ENCODE assay signal across 22 mouse cellular contexts in the genomic region with DNA sequence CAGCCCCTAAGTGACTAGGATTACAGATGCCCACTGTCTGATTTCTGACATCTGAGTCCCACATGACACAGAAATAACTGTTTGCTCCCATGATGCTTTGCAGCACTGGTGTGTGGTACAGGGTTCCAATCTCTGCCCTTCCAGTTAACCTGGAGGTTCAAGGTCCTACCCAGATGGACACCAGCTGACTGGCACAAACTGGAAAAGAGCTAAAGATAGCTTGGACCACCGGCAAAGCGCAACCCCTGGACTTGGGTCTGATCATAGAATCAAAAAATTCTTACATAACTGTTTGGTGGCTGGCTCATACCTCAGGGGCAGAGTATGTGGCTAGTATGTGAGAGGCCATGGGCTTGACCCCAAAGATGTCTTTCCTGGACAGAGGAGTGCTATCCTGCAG.
"Had no signal": no experiment of that assay in that cellular context is flagged by ENCODE, and none has a peak within 500 bp of the region (broad histone marks: within the 10 kb centered on the region; RNA-seq: fewer than 3 reads in every experiment).

No protein-coding gene starts in this region.

- H3K4me3 ChIP-seq: heart, adult 2 months; heart, embryonic 13.5 days; heart, embryonic 15.5 days; hindbrain, embryonic 13.5 days; hindbrain, embryonic 15.5 days; limb, embryonic 13.5 days; limb, embryonic 15.5 days; liver, embryonic 12.5 days had no signal

- H3K9me3 ChIP-seq: heart, embryonic 13.5 days; heart, embryonic 15.5 days; hindbrain, embryonic 13.5 days; hindbrain, embryonic 15.5 days; limb, embryonic 15.5 days; liver, embryonic 12.5 days had no signal

- H3K27ac ChIP-seq: heart, adult 2 months; heart, embryonic 13.5 days; heart, embryonic 15.5 days; hindbrain, embryonic 13.5 days; hindbrain, embryonic 15.5 days; hindbrain, postnatal 0 days; limb, embryonic 13.5 days; limb, embryonic 15.5 days; liver, embryonic 12.5 days; liver, embryonic 14.5 days had no signal

- DNase-seq: forebrain, postnatal 0 days; gastrocnemius, postnatal 14 days; gastrocnemius, postnatal 36 days; heart, adult 11 months; heart, adult 2 months; heart, postnatal 14 days; heart, postnatal 36 days; kidney, postnatal 10 days; layer of hippocampus, adult 9-11 months; layer of hippocampus, postnatal 36 days; left cerebral cortex, postnatal 4 days had no signal

- H3K9ac ChIP-seq: forebrain, postnatal 0 days; heart, embryonic 13.5 days; heart, embryonic 15.5 days; hindbrain, embryonic 13.5 days; hindbrain, embryonic 15.5 days; limb, embryonic 13.5 days; limb, embryonic 15.5 days; liver, embryonic 12.5 days; liver, embryonic 14.5 days had no signal

- H3K36me3 ChIP-seq: heart, embryonic 13.5 days; heart, embryonic 15.5 days; hindbrain, embryonic 13.5 days; hindbrain, embryonic 15.5 days; limb, embryonic 13.5 days; limb, embryonic 15.5 days; liver, embryonic 12.5 days had no signal

- H3K4me1 ChIP-seq: heart, embryonic 13.5 days; heart, embryonic 15.5 days; hindbrain, embryonic 13.5 days; hindbrain, embryonic 15.5 days; limb, embryonic 13.5 days; limb, embryonic 15.5 days had no signal

- H3K4me2 ChIP-seq: heart, embryonic 11.5 days; heart, embryonic 13.5 days; heart, embryonic 15.5 days; hindbrain, embryonic 13.5 days; hindbrain, embryonic 15.5 days; limb, embryonic 13.5 days; limb, embryonic 15.5 days; liver, embryonic 12.5 days had no signal

- H3K27me3 ChIP-seq: heart, embryonic 13.5 days; heart, embryonic 15.5 days; hindbrain, embryonic 13.5 days; hindbrain, embryonic 15.5 days; limb, embryonic 13.5 days; limb, embryonic 15.5 days had no signal

- ATAC-seq: forebrain, postnatal 0 days; hindbrain, postnatal 0 days; intestine, embryonic 16.5 days; liver, embryonic 12.5 days had no signal
